In genomic region chr2:94289659-94290058, GRCm38 (mm10) we compare ENCODE assay signal across 13 mouse cellular contexts.
DNase-seq lines count a peak whose midpoint lies in the region; ATAC-seq lines count a peak whose summit lies in the region.
"Had no signal": no experiment of that assay in that cellular context is flagged by ENCODE, and none has a peak within 500 bp of the region (broad histone marks: within the 10 kb centered on the region; RNA-seq: fewer than 3 reads in every experiment).

No protein-coding gene starts in this region.

- H3K4me2 ChIP-seq in hindbrain, embryonic 11.5 days (replicated peaks; ENCODE audit: low read depth, low read length): no peak overlapping the region
- peak overlapping the region; percentile 24; the same call in 1 of the 2 replicates for H3K4me2 ChIP-seq in midbrain, embryonic 11.5 days
- H3K4me2 ChIP-seq: intestine, embryonic 15.5 days had no signal

- peak overlapping the region; percentile 8; the same call in 1 of the 2 replicates for H3K9ac ChIP-seq in hindbrain, embryonic 11.5 days (ENCODE audit: low read depth, low read length)
- 0 out of 2 replicates have a peak overlapping the region, but pooled peaks have one; percentile 0 for H3K9ac ChIP-seq in midbrain, embryonic 11.5 days (ENCODE audit: low read length)
- H3K9ac ChIP-seq: intestine, embryonic 15.5 days had no signal

- H3K9me3 ChIP-seq in heart, embryonic 10.5 days: no peaks in the 10 kb centered on the region
- H3K9me3 ChIP-seq in hindbrain, embryonic 11.5 days (ENCODE audit: control insufficient read depth, low read length): no peaks in the 10 kb centered on the region
- no peaks in the 10 kb centered on the region for H3K9me3 ChIP-seq in midbrain, embryonic 11.5 days (ENCODE audit: control insufficient read depth, low read length)
- H3K9me3 ChIP-seq: intestine, embryonic 15.5 days had no signal

- H3K4me3 ChIP-seq in heart, embryonic 10.5 days: no peak overlapping the region
- no peak overlapping the region for H3K4me3 ChIP-seq in hindbrain, embryonic 11.5 days (ENCODE audit: low read depth, low read length)
- no peak overlapping the region for H3K4me3 ChIP-seq in midbrain, embryonic 11.5 days (ENCODE audit: low read depth, low read length)
- H3K4me3 ChIP-seq: intestine, embryonic 15.5 days had no signal

- peaks cover 28% of the 10 kb centered on the region for H3K4me1 ChIP-seq in heart, embryonic 10.5 days
- peaks cover 3% of the 10 kb centered on the region; the same call in 1 of the 2 replicates for H3K4me1 ChIP-seq in hindbrain, embryonic 11.5 days (replicated peaks; ENCODE audit: control insufficient read depth, insufficient read depth, low read length)
- H3K4me1 ChIP-seq in midbrain, embryonic 11.5 days (ENCODE audit: control insufficient read depth, insufficient read depth, low read length): peaks cover 32% of the 10 kb centered on the region

- H3K27ac ChIP-seq in heart, embryonic 10.5 days: peak overlapping the region; percentile 12; the same call in 1 of the 2 replicates
- H3K27ac ChIP-seq in hindbrain, embryonic 11.5 days (ENCODE audit: low read depth, low read length): peak overlapping the region; percentile 69; the same call in 1 of the 2 replicates
- peak overlapping the region; percentile 67 for H3K27ac ChIP-seq in midbrain, embryonic 11.5 days (ENCODE audit: low read depth, low read length)
- H3K27ac ChIP-seq: intestine, embryonic 15.5 days; kidney, postnatal 0 days had no signal

- WGBS in heart, embryonic 10.5 days: 65% methylated on average over 6 of the region's 6 CpGs
- 53% methylated on average over 6 of the region's 6 CpGs for WGBS in hindbrain, embryonic 11.5 days
- 37% methylated on average over 6 of the region's 6 CpGs for WGBS in midbrain, embryonic 11.5 days

- peak; percentile 53 for ATAC-seq in hindbrain, embryonic 11.5 days (ENCODE audit: low FRiP score)
- ATAC-seq in midbrain, embryonic 11.5 days (ENCODE audit: low FRiP score): no peak
- no peak for ATAC-seq in CD4-positive, CD25-positive, alpha-beta regulatory T cell, adult 4 months

- no peak for DNase-seq in heart, embryonic 10.5 days (ENCODE audit: low spot score)
- DNase-seq in heart, adult 8-10 months (ENCODE audit: low spot score): no peak
- DNase-seq in hindbrain, embryonic 11.5 days (ENCODE audit: low spot score): no peak
- DNase-seq in midbrain, embryonic 11.5 days (ENCODE audit: low spot score, missing footprints): peak; percentile 92
- peak; percentile 28 for DNase-seq in retina, embryonic 14.5 days (ENCODE audit: low spot score)
- no peak for DNase-seq in spleen, postnatal 10 days (ENCODE audit: low spot score in 2 of 2)
- no peak for DNase-seq in right cerebral cortex, adult 18-20 months
- DNase-seq: cerebellum, adult 11 months; gastrocnemius, postnatal 36 days; liver had no signal

- peaks cover 20% of the 10 kb centered on the region; the same call in 1 of the 2 replicates for H3K27me3 ChIP-seq in heart, embryonic 10.5 days (ENCODE audit: insufficient read depth, poor library complexity, severe bottlenecking)
- H3K27me3 ChIP-seq in hindbrain, embryonic 11.5 days (ENCODE audit: control insufficient read depth, insufficient read depth, low read length): no peaks in the 10 kb centered on the region
- H3K27me3 ChIP-seq in midbrain, embryonic 11.5 days (ENCODE audit: control insufficient read depth, insufficient read depth, low read length): no peaks in the 10 kb centered on the region
- H3K27me3 ChIP-seq: intestine, embryonic 15.5 days had no signal

- H3K36me3 ChIP-seq in heart, embryonic 10.5 days: no peaks in the 10 kb centered on the region
- no peaks in the 10 kb centered on the region for H3K36me3 ChIP-seq in hindbrain, embryonic 11.5 days (ENCODE audit: control insufficient read depth, insufficient read depth, low read length)
- H3K36me3 ChIP-seq in midbrain, embryonic 11.5 days (ENCODE audit: control insufficient read depth, insufficient read depth, low read length): no peaks in the 10 kb centered on the region
- H3K36me3 ChIP-seq: intestine, embryonic 15.5 days had no signal

Comparison
In these comparisons a context has a peak if more than half of its experiments do, and no peak if none do; other contexts are left out.
1. DNase-seq: peak in midbrain, embryonic 11.5 days (single experiment) and retina, embryonic 14.5 days (single experiment); none in heart, embryonic 10.5 days (single experiment), heart, adult 8-10 months (single experiment), hindbrain, embryonic 11.5 days (single experiment), spleen, postnatal 10 days (0 of 2) and right cerebral cortex, adult 18-20 months (single experiment).
2. H3K27ac ChIP-seq: peak in every context shown above with its lines; median percentile 69 in hindbrain, embryonic 11.5 days; 67 in midbrain, embryonic 11.5 days; 12 in heart, embryonic 10.5 days.